Mouse (Mus musculus) thymus, postnatal 36 days (tissue): Measurements from ENCODE around the gene Ctsl.

Source experiments
- DNase-seq, 2 experiments: peaks; one replicate each; pipeline ENCODE4 v3.0.0; 2022; ENCODE audit warnings: mixed read lengths in 2 of 2

The Ctsl gene

GRCm38 (mm10) chr13:64311266-64311665, 59.4 kb downstream of the Ctsl start:
- no peak for DNase-seq

DNA sequence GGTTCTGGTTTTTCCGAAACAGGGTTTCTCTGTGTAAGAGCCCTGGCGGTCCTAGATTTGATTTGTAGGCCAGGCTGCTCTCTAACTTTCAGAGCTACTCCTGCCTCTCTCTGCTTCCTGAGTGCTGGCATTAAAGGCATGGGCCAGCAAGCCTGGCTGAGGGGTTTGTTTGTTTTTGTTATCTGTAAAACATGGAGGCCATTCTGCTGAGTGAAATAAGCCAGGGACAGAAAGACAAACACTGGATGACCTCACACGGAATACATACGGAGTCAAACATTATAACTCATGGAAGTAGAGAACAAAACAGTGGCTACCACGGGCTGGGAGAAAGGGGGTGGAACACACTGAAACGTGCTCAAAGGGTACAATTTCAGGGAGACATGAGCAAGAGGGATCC, 60.1 kb downstream of the Ctsl start:
- no peak for DNase-seq

GRCm38 (mm10) chr13:64309842-64310241, 60.8 kb downstream of the Ctsl start:
- DNase-seq, result peak; percentile 8 to 16
